Mouse (Mus musculus): Measurements from ENCODE around the gene Tatdn3. TPM values are rescaled to one million over a fixed set of nuclear protein-coding genes. Genes with fewer than 3 reads are reported as not detected.

The Tatdn3 gene
- polyA plus RNA-seq, 1 experiment from 2014 or later = 12.4 TPM

DNA sequence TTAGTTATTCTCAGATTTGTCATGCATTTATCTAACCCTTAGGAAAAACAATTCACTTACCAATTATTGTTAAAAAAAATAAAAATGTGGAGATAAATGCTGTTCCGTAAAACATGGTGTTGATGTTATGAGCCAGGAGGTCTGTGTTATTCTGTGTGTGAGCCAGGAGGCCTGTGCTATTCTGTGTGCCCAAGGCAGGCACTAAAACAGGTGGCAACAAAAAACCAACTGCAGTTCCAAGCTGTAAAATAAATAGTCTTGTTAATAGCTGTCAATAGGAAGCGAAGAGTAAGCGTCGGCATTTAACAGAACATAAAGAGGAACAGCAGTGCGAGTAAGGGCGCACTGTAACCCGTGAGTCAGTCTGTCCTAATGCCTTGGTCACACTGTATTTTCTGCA lies 41.7 kb downstream of the Tatdn3 start:
- no peak for DNase-seq (ENCODE audit: low spot score)
- H3K27me3 ChIP-seq (replicated peaks; ENCODE audit: low read depth, poor library complexity, severe bottlenecking) = no peaks in the 10 kb centered on the region
- WGBS = 95% methylated on average over 7 of the region's 7 CpGs
- no peak overlapping the region for H3K4me3 ChIP-seq
- peaks cover 33% of the 10 kb centered on the region for H3K36me3 ChIP-seq (replicated peaks)
- no peak overlapping the region for H3K27ac ChIP-seq (replicated peaks)
- H3K9me3 ChIP-seq = no peaks in the 10 kb centered on the region
- peaks cover 19% of the 10 kb centered on the region for H3K4me1 ChIP-seq

DNA sequence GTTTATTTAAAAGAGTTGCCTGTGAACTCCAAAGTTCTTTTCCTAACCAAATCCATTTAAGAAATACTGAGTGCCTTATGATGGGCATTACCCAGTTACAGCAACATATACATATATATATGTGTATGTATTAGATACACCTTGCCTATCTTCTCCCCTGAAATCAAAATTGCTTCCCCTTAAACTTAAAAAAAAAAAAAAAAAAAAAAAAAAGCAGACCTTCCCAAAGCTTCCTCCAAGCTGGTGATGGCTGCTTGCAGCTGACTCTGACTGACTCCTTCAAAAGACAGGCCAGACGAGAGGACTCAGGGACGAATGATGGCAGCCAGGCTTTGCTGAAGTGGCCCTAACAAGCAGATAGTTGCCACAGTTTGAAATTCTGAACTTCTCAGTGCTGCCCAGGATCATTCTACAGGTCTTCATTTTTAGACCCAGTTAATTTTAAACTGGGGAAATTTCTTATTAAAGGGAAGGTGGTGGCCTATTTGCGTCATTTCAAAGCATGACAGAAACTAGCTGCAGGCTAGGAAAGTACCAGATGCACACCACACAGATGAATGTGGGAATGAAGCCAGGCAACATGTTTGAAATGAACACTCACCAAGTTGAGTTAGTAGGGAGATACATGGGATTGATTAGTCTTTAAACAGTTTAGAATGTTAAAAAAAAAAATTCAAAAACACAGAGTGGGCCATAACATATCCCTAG lies 42.4 kb downstream of the Tatdn3 start:
- 81% methylated on average over 3 of the region's 3 CpGs for WGBS
- Histone ChIP-seq H3K4me3 (no peak overlapping the region), H3K27ac (replicated peaks) (no peak overlapping the region)

DNA sequence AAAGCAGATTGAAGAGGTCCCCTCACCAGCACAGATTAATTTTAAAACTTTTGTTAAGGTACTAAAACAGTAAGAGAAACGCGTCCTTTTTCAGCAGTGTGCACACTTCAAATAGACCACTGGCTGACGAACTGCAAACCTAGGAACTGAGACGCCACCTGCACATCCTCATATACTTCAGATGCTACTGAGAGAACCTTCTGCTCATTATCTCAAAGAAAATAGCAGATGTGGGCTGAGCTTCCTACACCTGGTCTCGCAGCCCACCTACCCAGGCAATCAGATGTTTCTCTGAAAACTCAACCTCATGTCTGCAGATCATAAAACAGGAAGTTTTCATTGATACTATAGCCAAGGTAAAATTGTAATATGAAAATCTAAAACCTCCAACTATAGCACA lies 42.9 kb downstream of the Tatdn3 start:
- WGBS = 95% methylated on average over 5 of the region's 5 CpGs
- no peak for DNase-seq (ENCODE audit: low spot score)
- Histone ChIP-seq H3K27ac (replicated peaks) (no peak overlapping the region), H3K4me3 (no peak overlapping the region), H3K9me3 (no peaks in the 10 kb centered on the region), H3K4me1 (peaks cover 7% of the 10 kb centered on the region), H3K27me3 (replicated peaks; ENCODE audit: low read depth, poor library complexity, severe bottlenecking) (no peaks in the 10 kb centered on the region), H3K36me3 (replicated peaks) (peaks cover 41% of the 10 kb centered on the region)

More for the DNA sequence above, 42.4 kb downstream of the Tatdn3 start:
- Histone ChIP-seq H3K27me3 (replicated peaks; ENCODE audit: low read depth, poor library complexity, severe bottlenecking) (no peaks in the 10 kb centered on the region), H3K9me3 (no peaks in the 10 kb centered on the region), H3K36me3 (replicated peaks) (peaks cover 35% of the 10 kb centered on the region), H3K4me1 (peaks cover 13% of the 10 kb centered on the region)
- no peak for DNase-seq (ENCODE audit: low spot score)

DNA sequence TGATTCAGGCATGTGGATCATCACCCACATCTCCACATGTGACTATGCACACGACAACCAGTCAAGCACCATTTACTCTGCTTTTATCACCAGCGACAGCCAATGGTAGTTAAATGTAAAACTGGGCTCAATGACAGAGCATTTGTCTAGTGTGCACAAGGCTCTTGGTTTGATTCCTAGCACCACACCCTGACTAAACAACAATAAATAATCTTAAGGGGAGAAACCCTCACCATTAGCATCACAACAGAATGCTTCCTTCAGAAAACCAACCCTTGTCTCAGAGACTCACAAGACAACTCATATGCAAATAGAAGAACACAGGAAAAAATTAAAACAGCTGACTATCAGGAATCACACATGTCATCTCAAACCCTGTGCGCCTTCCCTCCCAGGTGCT lies 48.5 kb downstream of the Tatdn3 start:
- no peaks in the 10 kb centered on the region for H3K9me3 ChIP-seq
- no peaks in the 10 kb centered on the region for H3K27me3 ChIP-seq (replicated peaks; ENCODE audit: low read depth, poor library complexity, severe bottlenecking)
- peaks cover 74% of the 10 kb centered on the region for H3K36me3 ChIP-seq (replicated peaks)
- H3K27ac ChIP-seq (replicated peaks) = no peak overlapping the region
- WGBS = 96% methylated on average over 3 of the region's 3 CpGs
- no peak for DNase-seq (ENCODE audit: low spot score)
- no peak overlapping the region for H3K4me3 ChIP-seq
- no peaks in the 10 kb centered on the region for H3K4me1 ChIP-seq

DNA sequence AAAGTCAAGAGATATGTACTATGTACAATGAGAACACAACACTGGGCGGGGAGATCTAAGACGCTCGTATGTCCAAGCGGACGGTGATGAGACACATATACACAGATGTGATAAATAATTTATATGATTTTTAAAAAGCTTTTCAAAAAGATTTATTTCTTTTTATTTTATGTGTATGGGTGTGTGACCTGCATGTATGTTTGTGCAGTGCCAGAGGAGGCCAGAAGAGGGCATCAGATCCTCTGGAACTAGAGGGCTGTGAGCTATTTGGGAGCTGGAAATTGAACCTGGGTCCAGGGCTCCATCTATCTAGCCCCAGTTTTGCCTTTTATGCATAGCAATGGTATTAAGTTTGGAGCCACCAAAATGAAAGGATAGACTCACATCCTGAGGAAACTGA lies 54.0 kb downstream of the Tatdn3 start:
- 96% methylated on average over 5 of the region's 5 CpGs for WGBS
- Histone ChIP-seq H3K4me1 (no peaks in the 10 kb centered on the region), H3K27me3 (replicated peaks; ENCODE audit: low read depth, poor library complexity, severe bottlenecking) (no peaks in the 10 kb centered on the region), H3K27ac (replicated peaks) (no peak overlapping the region), H3K9me3 (no peaks in the 10 kb centered on the region), H3K36me3 (replicated peaks) (peaks cover 87% of the 10 kb centered on the region), H3K4me3 (no peak overlapping the region)
- no peak for DNase-seq (ENCODE audit: low spot score)

DNA sequence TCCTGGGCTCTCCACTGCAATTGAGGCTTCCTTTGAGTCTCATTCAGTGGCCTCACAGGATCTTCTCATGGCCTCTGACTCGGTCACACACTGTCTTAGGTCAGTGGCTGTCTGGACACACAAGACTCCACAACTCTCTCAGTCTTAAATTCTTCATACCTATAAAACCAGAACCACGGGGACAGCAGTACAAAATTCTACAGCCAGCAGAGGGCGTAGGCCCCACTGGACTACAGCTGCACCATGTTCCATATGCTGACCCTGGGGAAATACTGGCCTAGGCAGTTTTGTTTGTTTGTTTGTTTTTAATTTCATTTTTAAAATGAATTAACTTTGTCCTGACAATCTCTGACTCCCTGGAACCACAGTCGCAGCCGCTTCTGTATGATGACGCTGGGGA lies 60.5 kb downstream of the Tatdn3 start:
- no peak overlapping the region for H3K4me3 ChIP-seq
- H3K27ac ChIP-seq (replicated peaks) = no peak overlapping the region
- 60% methylated on average over 6 of the region's 6 CpGs for WGBS
- DNase-seq (ENCODE audit: low spot score) = peak; percentile 10
- peaks cover 26% of the 10 kb centered on the region for H3K36me3 ChIP-seq (replicated peaks)
- no peaks in the 10 kb centered on the region for H3K4me1 ChIP-seq
- no peaks in the 10 kb centered on the region for H3K27me3 ChIP-seq (replicated peaks; ENCODE audit: low read depth, poor library complexity, severe bottlenecking)
- peaks cover 4% of the 10 kb centered on the region; the same call in 1 of the 2 replicates for H3K9me3 ChIP-seq

DNA sequence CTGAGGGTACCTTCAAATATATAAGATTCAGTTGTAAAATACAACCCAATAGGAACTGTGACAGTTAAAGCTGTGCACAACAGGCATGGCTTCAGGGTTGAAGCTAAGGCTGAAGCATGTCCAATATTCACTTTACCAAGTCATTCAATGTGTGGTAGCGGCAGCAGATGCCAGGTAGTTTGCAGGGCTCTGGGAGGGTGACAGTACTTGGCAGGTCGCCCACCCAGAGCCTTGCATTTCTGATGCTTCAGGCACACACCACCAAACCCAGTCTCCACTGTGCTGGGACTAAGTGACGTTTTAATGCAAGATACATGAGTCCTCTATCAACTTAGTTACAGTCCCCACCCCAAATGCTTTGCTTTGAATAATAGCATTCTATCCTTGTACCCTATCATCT lies 62.0 kb downstream of the Tatdn3 start:
- H3K4me3 ChIP-seq = no peak overlapping the region
- H3K9me3 ChIP-seq = peaks cover 4% of the 10 kb centered on the region; the same call in 1 of the 2 replicates
- no peaks in the 10 kb centered on the region for H3K27me3 ChIP-seq (replicated peaks; ENCODE audit: low read depth, poor library complexity, severe bottlenecking)
- WGBS = 86% methylated on average over 3 of the region's 3 CpGs
- 0 out of 2 replicates have a peak, but pooled peaks cover under 1% of the 10 kb centered on the region for H3K4me1 ChIP-seq
- peak; percentile 5 for DNase-seq (ENCODE audit: low spot score)
- no peak overlapping the region for H3K27ac ChIP-seq (replicated peaks)
- peaks cover 16% of the 10 kb centered on the region for H3K36me3 ChIP-seq (replicated peaks)

DNA sequence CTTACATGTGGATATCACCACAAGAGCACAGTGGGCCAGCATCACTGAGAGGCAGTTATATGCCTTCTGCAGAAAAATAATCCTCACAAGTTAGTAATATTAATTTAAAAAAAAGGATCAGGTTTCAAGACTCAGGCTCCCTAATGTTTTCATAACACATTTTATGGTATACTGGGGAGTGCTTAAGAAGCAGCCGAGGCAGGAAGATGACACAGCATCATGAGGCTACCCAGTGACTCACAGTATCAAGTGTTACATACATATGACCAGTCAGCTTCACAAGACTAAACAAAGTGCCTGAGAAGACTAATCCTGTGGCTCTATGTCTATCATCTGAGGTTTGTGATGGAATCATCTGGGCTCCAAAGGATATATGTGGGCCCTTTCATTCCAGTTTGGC lies 64.7 kb downstream of the Tatdn3 start:
- H3K4me1 ChIP-seq = 0 out of 2 replicates have a peak, but pooled peaks cover 3% of the 10 kb centered on the region
- H3K4me3 ChIP-seq = no peak overlapping the region
- 89% methylated on average over 1 of the region's 1 CpGs for WGBS
- no peak for DNase-seq (ENCODE audit: low spot score)
- H3K9me3 ChIP-seq = peaks cover 4% of the 10 kb centered on the region; the same call in 1 of the 2 replicates
- H3K27me3 ChIP-seq (replicated peaks; ENCODE audit: low read depth, poor library complexity, severe bottlenecking) = no peaks in the 10 kb centered on the region
- no peaks in the 10 kb centered on the region for H3K36me3 ChIP-seq (replicated peaks)
- H3K27ac ChIP-seq (replicated peaks) = no peak overlapping the region

DNA sequence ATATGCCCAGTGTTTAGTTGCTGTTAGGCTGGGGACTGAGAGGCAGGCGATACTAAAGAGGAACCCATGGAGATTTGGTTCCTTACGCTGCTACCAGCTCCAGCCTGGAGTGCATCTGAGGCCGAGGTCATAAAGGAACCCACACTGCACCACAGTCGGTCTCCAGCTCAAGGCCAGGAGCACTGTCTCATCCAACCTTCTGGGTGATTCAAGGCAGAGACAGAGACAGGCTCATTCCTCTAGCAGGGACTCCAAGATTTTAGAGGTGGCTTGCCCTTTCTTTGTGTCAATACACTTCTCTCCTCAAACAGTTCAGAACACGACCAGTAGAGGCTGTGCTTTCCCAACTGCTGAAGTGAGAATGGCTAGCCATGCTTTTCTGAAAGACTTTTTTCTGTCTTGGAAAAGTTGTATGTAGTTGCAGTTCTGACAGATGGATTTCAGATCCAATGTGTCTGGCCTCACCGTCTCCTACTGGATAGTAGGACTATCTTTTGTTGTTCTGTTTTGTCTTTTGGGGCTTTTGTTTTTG lies 66.3 kb downstream of the Tatdn3 start:
- Histone ChIP-seq H3K4me1 (0 out of 2 replicates have a peak, but pooled peaks cover 3% of the 10 kb centered on the region), H3K9me3 (peaks cover 4% of the 10 kb centered on the region; the same call in 1 of the 2 replicates), H3K4me3 (no peak overlapping the region), H3K36me3 (replicated peaks) (no peaks in the 10 kb centered on the region), H3K27me3 (replicated peaks; ENCODE audit: low read depth, poor library complexity, severe bottlenecking) (no peaks in the 10 kb centered on the region), H3K27ac (replicated peaks) (no peak overlapping the region)
- 74% methylated on average over 6 of the region's 6 CpGs for WGBS
- DNase-seq (ENCODE audit: low spot score) = no peak

Other genes starting within 250 kb of the Tatdn3 start
- 14.6 and 16.9 TPM in 2 replicates for gene Rps6kc1, start 151.2 kb downstream of the Tatdn3 start, polyA plus RNA-seq (2016; fragmentation: Nextera tagmentation; extraction: Ambion mirVana)
- gene Angel2, start 137.8 kb downstream of the Tatdn3 start, polyA plus RNA-seq (2016; fragmentation: Nextera tagmentation; extraction: Ambion mirVana) = 50.4 and 55.3 TPM in 2 replicates
- gene Vash2, start 83.6 kb downstream of the Tatdn3 start, polyA plus RNA-seq (2016; fragmentation: Nextera tagmentation; extraction: Ambion mirVana) = 52.7 and 56.7 TPM in 2 replicates
- gene Flvcr1, start 36.8 kb downstream of the Tatdn3 start, polyA plus RNA-seq (2016; fragmentation: Nextera tagmentation; extraction: Ambion mirVana) = 6.9 and 7.4 TPM in 2 replicates
- not detected in 2 replicates for gene Spata45, start 26.3 kb downstream of the Tatdn3 start, polyA plus RNA-seq (2016; fragmentation: Nextera tagmentation; extraction: Ambion mirVana)
- gene Nsl1, start 80 bp upstream of the Tatdn3 start, polyA plus RNA-seq (2016; fragmentation: Nextera tagmentation; extraction: Ambion mirVana) = 35.4 and 38.6 TPM in 2 replicates
- 7.1 and 9.8 TPM in 2 replicates for gene Batf3, start 34.9 kb upstream of the Tatdn3 start, polyA plus RNA-seq (2016; fragmentation: Nextera tagmentation; extraction: Ambion mirVana)
- not detected in 2 replicates for gene Fam71a, start 101.9 kb upstream of the Tatdn3 start, polyA plus RNA-seq (2016; fragmentation: Nextera tagmentation; extraction: Ambion mirVana)
- 1.5 and 2.1 TPM in 2 replicates for gene Atf3, start 155.1 kb upstream of the Tatdn3 start, polyA plus RNA-seq (2016; fragmentation: Nextera tagmentation; extraction: Ambion mirVana)

All from embryonic facial prominence, embryonic 10.5 days (tissue).